Mouse (Mus musculus) lung, postnatal 14 days (tissue): Measurements from ENCODE around the gene Rfx4.

Source experiments
- DNase-seq: peaks from one replicate; pipeline ENCODE4 v3.0.0; 2021

Rfx4 gene

GRCm38 (mm10) chr10:84871921-84872320, 116.1 kb downstream of the Rfx4 start:
- no peak for DNase-seq

GRCm38 (mm10) chr10:84879823-84880571, 124.1 kb downstream of the Rfx4 start:
- no peak for DNase-seq

- no peak for DNase-seq
These were observed 126.7 kb downstream of the Rfx4 start for GRCm38 (mm10) chr10:84882528-84882927.

GRCm38 (mm10) chr10:84885341-84885884, 129.6 kb downstream of the Rfx4 start:
- DNase-seq = no peak

GRCm38 (mm10) chr10:84886221-84886627, 130.4 kb downstream of the Rfx4 start:
- DNase-seq = peak; percentile 50

GRCm38 (mm10) chr10:84886785-84887184, 130.9 kb downstream of the Rfx4 start:
- no peak for DNase-seq

GRCm38 (mm10) chr10:84889096-84889846, 133.4 kb downstream of the Rfx4 start:
- DNase-seq = no peak

DNA sequence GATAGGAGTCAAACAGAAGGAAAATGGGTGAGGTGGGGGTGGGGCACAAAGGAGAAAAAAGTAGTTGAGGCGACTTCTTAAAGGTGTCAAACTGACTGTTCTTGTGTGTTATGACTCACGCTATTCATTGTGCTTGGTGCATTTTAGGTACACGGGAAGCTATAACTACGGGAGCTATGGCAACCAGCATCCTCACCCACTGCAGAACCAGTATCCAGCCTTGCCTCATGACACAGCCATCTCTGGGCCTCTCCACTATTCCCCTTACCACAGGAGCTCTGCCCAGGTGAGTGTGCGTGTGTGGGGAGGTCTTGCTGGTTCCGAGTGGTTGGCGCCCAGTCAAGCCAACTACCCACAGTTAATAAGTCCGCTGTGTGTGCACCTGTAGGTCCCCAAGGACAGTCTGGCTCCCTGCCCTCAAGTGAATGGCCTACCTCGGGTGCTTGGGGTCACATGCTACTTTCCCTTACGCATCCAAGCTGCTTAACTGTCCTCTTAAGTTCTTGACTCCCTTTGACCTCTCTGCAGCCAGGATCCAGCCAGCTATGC, 140.0 kb downstream of the Rfx4 start:
- no peak for DNase-seq

DNA sequence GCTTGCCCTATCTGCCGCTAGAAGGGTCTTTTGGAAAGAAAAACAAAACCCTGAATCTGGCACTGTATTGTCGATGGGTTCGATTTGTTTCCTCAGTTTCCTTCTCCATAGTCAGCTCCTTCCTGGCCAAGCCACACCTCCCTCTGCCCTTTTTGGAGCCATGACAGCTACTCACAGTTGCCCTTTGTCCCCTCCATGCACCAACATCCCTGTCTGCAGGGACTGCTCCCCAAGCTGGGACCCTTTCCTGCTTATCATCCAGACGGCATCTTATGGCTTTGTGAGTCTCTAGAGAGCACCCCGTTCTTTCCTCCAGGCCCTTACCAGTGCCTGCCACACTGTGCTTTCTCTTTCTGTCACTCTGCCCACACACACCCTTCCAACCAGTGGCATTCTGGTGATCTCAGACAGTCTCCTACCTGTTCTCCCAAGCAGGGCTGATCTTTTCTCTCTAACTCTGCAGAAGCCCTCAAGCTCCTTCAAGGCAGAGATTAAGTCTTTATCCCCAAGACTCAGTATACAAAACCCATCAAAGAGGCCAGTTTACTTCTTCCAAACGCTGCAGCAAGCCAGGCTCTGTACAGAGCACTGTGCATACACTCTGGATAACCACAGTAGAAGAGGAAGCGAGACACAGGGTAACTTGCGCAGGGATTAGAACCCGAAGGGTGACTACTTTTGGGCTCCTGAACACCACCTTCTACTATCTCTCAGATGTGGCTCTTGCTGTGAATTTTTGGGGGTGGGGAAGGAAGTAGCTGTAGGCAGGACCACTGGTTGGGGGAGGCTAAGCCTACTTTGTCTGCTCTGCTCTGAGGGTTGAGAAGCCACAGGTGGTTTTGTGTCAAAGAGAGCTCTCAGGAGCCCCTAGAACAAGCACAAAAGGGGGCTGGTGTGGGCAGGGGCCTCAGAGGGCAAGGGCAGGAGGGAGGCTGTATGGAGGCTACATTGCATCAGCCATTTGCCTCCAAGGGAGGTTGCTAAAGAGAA, 141.4 kb downstream of the Rfx4 start:
- DNase-seq = no peak

GRCm38 (mm10) chr10:84898144-84898979, 142.5 kb downstream of the Rfx4 start:
- no peak for DNase-seq

- DNase-seq = no peak
These were observed 145.8 kb downstream of the Rfx4 start for GRCm38 (mm10) chr10:84901676-84902075.

GRCm38 (mm10) chr10:84902213-84902612, 146.4 kb downstream of the Rfx4 start:
- no peak for DNase-seq

- peak; percentile 27 for DNase-seq
These were observed 147.4 kb downstream of the Rfx4 start for GRCm38 (mm10) chr10:84903307-84903706.

DNA sequence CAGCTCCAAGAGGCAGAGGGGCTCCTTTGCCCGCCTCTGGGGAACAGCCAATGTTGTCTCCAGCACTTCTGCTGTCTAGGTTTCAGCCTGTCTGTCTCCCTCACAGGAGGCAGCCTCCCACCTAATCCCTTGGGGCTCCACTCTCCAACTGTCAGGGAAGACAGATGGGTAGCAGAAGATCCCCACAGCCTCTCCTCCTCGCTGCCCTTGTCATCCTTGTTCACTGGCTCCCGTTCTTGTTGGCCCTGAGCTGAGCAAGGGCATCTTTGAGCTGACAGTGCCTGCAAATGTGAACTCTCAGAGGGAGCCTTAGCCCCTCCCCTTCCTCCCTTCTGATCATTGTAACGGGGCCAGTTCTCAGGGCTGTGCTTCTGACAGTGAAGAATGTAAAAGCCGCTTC, 147.9 kb downstream of the Rfx4 start:
- DNase-seq = no peak

DNA sequence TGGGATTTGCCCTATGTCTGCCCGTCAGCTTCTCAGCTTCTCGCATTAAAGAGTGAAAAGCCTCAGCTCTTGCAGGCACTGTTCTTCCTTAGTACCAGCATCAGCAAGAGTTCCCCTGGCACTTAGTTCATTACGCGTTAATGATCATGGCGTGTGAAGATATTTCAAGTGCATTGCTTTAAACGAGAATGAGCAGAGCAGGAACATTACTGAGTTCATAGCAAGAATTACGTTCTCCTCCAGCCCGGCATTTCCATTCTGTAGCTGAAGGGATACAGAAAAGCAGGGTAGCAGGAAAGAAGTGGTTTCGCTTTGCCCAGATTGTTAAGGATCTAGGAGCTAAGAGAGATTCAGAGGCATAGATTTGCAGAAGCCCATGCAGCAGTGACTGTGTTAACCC, 151.0 kb downstream of the Rfx4 start:
- DNase-seq = no peak

DNA sequence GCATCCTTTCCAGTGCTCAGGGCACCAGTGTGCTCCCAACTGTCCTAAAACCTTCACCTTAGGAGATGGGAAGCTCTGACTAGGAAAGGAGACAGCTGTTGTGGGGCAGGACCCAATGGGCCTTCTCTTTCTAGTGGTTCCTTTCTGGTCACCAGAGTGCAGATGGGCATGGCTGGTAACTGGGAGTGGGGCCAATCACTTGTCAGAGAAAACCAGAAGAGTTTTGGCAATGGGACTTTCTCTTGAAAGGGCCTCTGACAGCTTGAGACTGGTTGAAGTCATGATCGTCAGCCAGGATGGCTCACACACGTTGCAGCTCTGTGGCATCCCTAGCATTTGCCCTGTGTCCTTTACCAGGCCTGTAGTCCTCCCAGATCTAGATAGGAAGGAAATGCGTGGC, 152.1 kb downstream of the Rfx4 start:
- no peak for DNase-seq

DNA sequence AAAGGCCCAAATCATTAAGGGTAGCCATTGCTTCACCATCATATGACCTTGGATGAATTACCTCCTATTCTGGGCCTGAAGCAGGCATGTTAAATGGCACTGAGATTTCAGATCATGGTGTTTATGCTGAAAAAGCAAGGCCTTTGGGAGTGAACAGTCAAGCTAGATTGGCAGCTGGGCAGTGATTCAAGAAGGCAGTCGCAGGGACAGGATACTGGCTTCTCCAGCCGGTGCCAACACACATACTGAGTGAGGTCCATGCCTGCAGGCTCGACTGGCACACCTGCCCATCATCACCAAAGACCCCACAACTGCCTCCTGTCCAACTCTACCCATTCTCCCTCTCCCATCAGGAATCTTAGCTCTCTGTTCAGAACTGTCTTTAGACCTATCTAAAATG, 152.6 kb downstream of the Rfx4 start:
- no peak for DNase-seq

DNA sequence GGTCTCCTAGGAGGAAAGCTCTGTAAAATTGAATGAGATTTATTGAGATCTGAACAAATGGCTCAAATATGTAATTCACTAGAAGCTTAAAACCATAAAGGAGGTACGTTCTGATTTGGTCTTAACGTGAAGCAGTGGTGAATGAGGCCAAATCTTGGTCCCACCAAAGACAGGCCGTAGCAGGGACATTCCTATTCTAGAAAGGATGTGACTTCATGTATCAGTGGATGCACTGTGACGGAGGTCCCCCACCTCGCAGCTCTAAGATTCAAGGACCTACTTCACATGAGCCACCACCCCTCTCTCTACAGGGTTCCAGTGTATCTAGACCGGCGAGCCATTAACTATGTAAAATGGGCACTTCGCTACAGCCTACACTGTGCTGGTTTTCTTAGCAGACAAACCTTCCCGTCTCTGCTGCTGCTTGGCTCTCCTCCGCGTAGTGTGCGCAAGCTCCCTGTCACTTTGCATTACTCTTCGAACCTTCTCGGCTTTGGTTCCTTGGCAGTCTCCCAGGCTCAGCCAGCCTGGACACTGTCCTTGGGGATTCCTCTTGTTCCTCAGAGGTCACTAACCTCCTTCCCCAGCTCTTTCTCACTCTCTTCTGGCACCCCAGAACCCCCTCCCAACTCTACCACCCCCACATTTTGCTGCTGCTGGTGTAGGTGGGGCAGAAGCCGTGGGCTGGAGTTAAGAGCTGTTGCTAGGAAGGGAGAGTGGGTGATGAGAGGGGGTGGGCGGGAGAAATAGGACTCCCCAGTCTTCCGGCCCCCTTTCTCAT, 153.3 kb downstream of the Rfx4 start:
- no peak for DNase-seq

DNA sequence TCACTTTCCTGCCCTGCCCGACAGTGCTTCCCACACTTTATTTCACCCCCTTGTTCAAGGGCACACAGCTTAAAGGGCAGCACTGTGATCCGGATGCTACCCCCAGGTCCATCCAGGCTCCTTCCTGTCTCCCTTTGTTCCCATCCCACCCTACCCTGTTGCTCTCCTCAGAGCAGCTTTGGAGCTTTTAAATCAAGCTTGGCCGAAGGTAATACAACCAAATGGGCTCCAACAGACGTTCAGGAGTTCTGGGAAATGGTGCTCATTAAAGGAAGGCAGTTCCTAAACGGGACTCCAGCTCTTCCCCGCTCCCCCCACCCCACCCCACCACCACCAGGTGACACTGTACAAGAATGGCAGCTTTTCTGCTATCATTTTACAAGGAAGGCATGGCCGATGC, 154.3 kb downstream of the Rfx4 start:
- no peak for DNase-seq

DNA sequence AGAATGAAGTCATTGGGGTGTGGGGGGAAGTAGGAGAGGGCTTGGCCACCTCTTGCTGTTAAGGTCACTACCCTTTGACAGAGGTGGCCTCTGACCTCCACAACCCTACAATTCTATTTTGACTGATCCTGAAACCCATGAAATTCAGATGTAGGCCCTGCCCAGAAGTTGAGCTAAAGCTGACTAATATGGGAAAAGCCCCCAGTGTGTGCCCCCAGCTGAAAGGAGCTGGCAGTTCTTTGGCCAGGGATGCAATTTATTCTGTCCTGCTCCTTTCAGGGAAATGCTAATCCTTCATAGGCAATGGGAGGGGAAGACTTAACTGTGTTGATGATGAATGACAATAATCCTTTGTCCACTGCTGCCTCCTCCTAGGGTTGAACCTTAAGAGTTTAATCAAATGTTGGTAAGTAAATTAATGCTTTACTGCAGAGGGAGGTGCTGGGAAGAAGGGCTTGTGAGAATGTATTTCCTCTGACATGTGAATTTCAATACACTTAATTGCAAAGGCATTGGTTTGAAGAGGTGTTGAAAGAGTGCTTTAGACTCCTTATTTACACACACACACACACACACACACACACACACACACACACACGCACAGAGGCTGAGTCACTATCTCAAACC, 155.0 kb downstream of the Rfx4 start:
- no peak for DNase-seq
